Mouse (Mus musculus) limb, embryonic 15.5 days (tissue): Measurements from ENCODE around the gene Kcnq1. TPM values are rescaled to one million over a fixed set of nuclear protein-coding genes. Genes with fewer than 3 reads are reported as not detected.

Experiments used
- ATAC-seq: fragments of 200-750 bp; cut with Nextera tagmentation; 2 replicates; pipeline ENCODE4 v1.8.0; 2017; ENCODE audit warnings: low read depth, moderate TSS enrichment; ENCODE audit not compliant: insufficient number of reproducible peaks, low FRiP score, low TSS enrichment
- H3K27ac ChIP-seq: fragments of 300-500 bp; sonication (generic); 2 replicates; pipeline ENCODE4 v1.5.1; 2015; ENCODE audit warnings: moderate library complexity, mild to moderate bottlenecking, inconsistent platforms
- H3K27me3 ChIP-seq: fragments of 300-500 bp; sonication (generic); 2 replicates; pipeline ENCODE4 v1.6.1; 2015; ENCODE audit warnings: inconsistent platforms
- H3K36me3 ChIP-seq: fragments of 300-500 bp; sonication (generic); 2 replicates; pipeline ENCODE4 v1.6.1; 2015; ENCODE audit warnings: inconsistent platforms
- H3K4me1 ChIP-seq: fragments of 300-500 bp; sonication (generic); 2 replicates; pipeline ENCODE4 v1.6.1; 2015; ENCODE audit warnings: inconsistent platforms
- H3K4me2 ChIP-seq: fragments of 300-500 bp; sonication (generic); 2 replicates; pipeline ENCODE4 v1.6.1; 2015; ENCODE audit warnings: mild to moderate bottlenecking, inconsistent platforms
- H3K4me3 ChIP-seq: fragments of 300-500 bp; sonication (generic); 2 replicates; pipeline ENCODE4 v1.5.1; 2015; ENCODE audit warnings: mild to moderate bottlenecking, inconsistent platforms
- H3K9ac ChIP-seq: fragments of 300-500 bp; sonication (generic); 2 replicates; pipeline ENCODE4 v1.6.1; 2015; ENCODE audit warnings: inconsistent platforms
- H3K9me3 ChIP-seq: fragments of 300-500 bp; sonication (generic); 2 replicates; pipeline ENCODE4 v1.6.1; 2016; ENCODE audit warnings: inconsistent platforms
- WGBS: fragments of 180-500 bp; shearing (Covaris S2); methylation state at CpG from one replicate; pipeline ENCODE4 v1.1.7; 2015; 5-methylcytosine and 5-hydroxymethylcytosine counted together
- polyA plus RNA-seq: library from polyadenylated mRNA; unstranded; fragments of >200 nt; fragmentation: Nextera tagmentation; extraction: Ambion mirVana; gene quantifications from 2 replicates; pipeline ENCODE4 v1.2.1, GENCODE M21; 2015

Kcnq1 gene
- polyA plus RNA-seq, 1 experiment from 2014 or later = 1.1 TPM

GRCm38 (mm10) chr7:143254901-143255300, 148.7 kb downstream of the Kcnq1 start:
- Histone ChIP-seq H3K36me3 (peaks cover 23% of the 10 kb centered on the region), H3K4me1 (no peaks in the 10 kb centered on the region; the same call in 1 of the 2 replicates), H3K9ac (no peak overlapping the region), H3K4me2 (no peak overlapping the region), H3K4me3 (no peak overlapping the region), H3K9me3 (peaks cover 13% of the 10 kb centered on the region; the same call in 1 of the 2 replicates), H3K27ac (no peak overlapping the region), H3K27me3 (no peaks in the 10 kb centered on the region)
- ATAC-seq = no peak
- WGBS = 84% methylated on average over 2 of the region's 2 CpGs

- Histone ChIP-seq H3K9me3 (no peaks in the 10 kb centered on the region), H3K4me1 (peaks cover 40% of the 10 kb centered on the region), H3K36me3 (no peaks in the 10 kb centered on the region), H3K27ac (no peak overlapping the region), H3K27me3 (no peaks in the 10 kb centered on the region), H3K9ac (no peak overlapping the region), H3K4me2 (no peak overlapping the region), H3K4me3 (no peak overlapping the region)
- ATAC-seq = no peak
Observed at GRCm38 (mm10) chr7:143261246-143261645, 155.1 kb downstream of the Kcnq1 start.

GRCm38 (mm10) chr7:143263557-143263956, 157.4 kb downstream of the Kcnq1 start:
- peaks cover 45% of the 10 kb centered on the region for H3K4me1 ChIP-seq
- H3K4me2 ChIP-seq = no peak overlapping the region
- 34% methylated on average over 3 of the region's 3 CpGs for WGBS
- H3K9ac ChIP-seq = no peak overlapping the region
- no peaks in the 10 kb centered on the region for H3K36me3 ChIP-seq
- H3K9me3 ChIP-seq = no peaks in the 10 kb centered on the region
- H3K27ac ChIP-seq = no peak overlapping the region
- no peak for ATAC-seq
- no peaks in the 10 kb centered on the region for H3K27me3 ChIP-seq
- H3K4me3 ChIP-seq = no peak overlapping the region

GRCm38 (mm10) chr7:143263966-143264365, 157.8 kb downstream of the Kcnq1 start:
- no peak overlapping the region for H3K4me3 ChIP-seq
- peaks cover 45% of the 10 kb centered on the region for H3K4me1 ChIP-seq
- no peak overlapping the region for H3K4me2 ChIP-seq
- no peaks in the 10 kb centered on the region for H3K27me3 ChIP-seq
- no peaks in the 10 kb centered on the region for H3K36me3 ChIP-seq
- H3K9ac ChIP-seq = no peak overlapping the region
- ATAC-seq = no peak
- H3K27ac ChIP-seq = no peak overlapping the region
- WGBS = 64% methylated on average over 4 of the region's 4 CpGs
- no peaks in the 10 kb centered on the region for H3K9me3 ChIP-seq

- WGBS = 41% methylated on average over 11 of the region's 11 CpGs
- H3K9me3 ChIP-seq = no peaks in the 10 kb centered on the region
- no peak overlapping the region for H3K4me3 ChIP-seq
- H3K36me3 ChIP-seq = no peaks in the 10 kb centered on the region
- no peaks in the 10 kb centered on the region for H3K27me3 ChIP-seq
- H3K27ac ChIP-seq = peak overlapping the region; percentile 55
- peaks cover 45% of the 10 kb centered on the region for H3K4me1 ChIP-seq
- H3K9ac ChIP-seq = no peak overlapping the region
- no peak for ATAC-seq
- no peak overlapping the region for H3K4me2 ChIP-seq
Observed at GRCm38 (mm10) chr7:143265386-143265785, 159.2 kb downstream of the Kcnq1 start.

- whole genome bisulfite sequencing = 43% methylated on average over 8 of the region's 8 CpGs
- ATAC-seq = no peak
- no peaks in the 10 kb centered on the region for H3K27me3 ChIP-seq
- H3K9me3 ChIP-seq = no peaks in the 10 kb centered on the region
- no peak overlapping the region for H3K4me3 ChIP-seq
- peak overlapping the region; percentile 55 for H3K27ac ChIP-seq
- H3K9ac ChIP-seq = no peak overlapping the region
- peaks cover 45% of the 10 kb centered on the region for H3K4me1 ChIP-seq
- no peak overlapping the region for H3K4me2 ChIP-seq
- no peaks in the 10 kb centered on the region for H3K36me3 ChIP-seq
Observed at GRCm38 (mm10) chr7:143265829-143266438, 159.8 kb downstream of the Kcnq1 start.

GRCm38 (mm10) chr7:143273747-143274146, 167.6 kb downstream of the Kcnq1 start:
- Histone ChIP-seq H3K4me1 (peaks cover 23% of the 10 kb centered on the region), H3K27ac (peak overlapping the region; percentile 86), H3K9ac (no peak overlapping the region), H3K27me3 (no peaks in the 10 kb centered on the region), H3K36me3 (no peaks in the 10 kb centered on the region), H3K4me3 (no peak overlapping the region), H3K9me3 (no peaks in the 10 kb centered on the region), H3K4me2 (0 out of 2 replicates have a peak overlapping the region, but pooled peaks have one; percentile 7)
- WGBS = 48% methylated on average over 4 of the region's 4 CpGs
- 0 out of 2 replicates have a peak, but pooled peaks have one; percentile 38 for ATAC-seq

GRCm38 (mm10) chr7:143275030-143275429, 168.9 kb downstream of the Kcnq1 start:
- H3K27me3 ChIP-seq = no peaks in the 10 kb centered on the region
- 75% methylated on average over 7 of the region's 7 CpGs for WGBS
- no peak overlapping the region for H3K27ac ChIP-seq
- no peak for ATAC-seq
- no peaks in the 10 kb centered on the region for H3K9me3 ChIP-seq
- H3K4me1 ChIP-seq = peaks cover 23% of the 10 kb centered on the region
- H3K4me3 ChIP-seq = no peak overlapping the region
- no peaks in the 10 kb centered on the region for H3K36me3 ChIP-seq
- H3K9ac ChIP-seq = no peak overlapping the region
- no peak overlapping the region for H3K4me2 ChIP-seq

- Histone ChIP-seq H3K9ac (no peak overlapping the region), H3K4me3 (no peak overlapping the region), H3K36me3 (no peaks in the 10 kb centered on the region), H3K9me3 (no peaks in the 10 kb centered on the region), H3K27me3 (no peaks in the 10 kb centered on the region), H3K27ac (no peak overlapping the region), H3K4me2 (no peak overlapping the region), H3K4me1 (peaks cover 24% of the 10 kb centered on the region)
- ATAC-seq = no peak
- 60% methylated on average over 2 of the region's 2 CpGs for WGBS
Observed at GRCm38 (mm10) chr7:143283625-143284024, 177.5 kb downstream of the Kcnq1 start.

- no peaks in the 10 kb centered on the region for H3K9me3 ChIP-seq
- no peak overlapping the region for H3K27ac ChIP-seq
- H3K36me3 ChIP-seq = no peaks in the 10 kb centered on the region
- WGBS = 12% methylated on average over 1 of the region's 1 CpGs
- no peaks in the 10 kb centered on the region for H3K27me3 ChIP-seq
- H3K4me1 ChIP-seq = peaks cover 36% of the 10 kb centered on the region
- no peak overlapping the region for H3K4me2 ChIP-seq
- H3K4me3 ChIP-seq = no peak overlapping the region
- H3K9ac ChIP-seq = no peak overlapping the region
- ATAC-seq = no peak
Observed at GRCm38 (mm10) chr7:143284866-143285265, 178.7 kb downstream of the Kcnq1 start.

- 71% methylated on average over 3 of the region's 3 CpGs for WGBS
- H3K4me1 ChIP-seq = peaks cover 42% of the 10 kb centered on the region
- H3K9me3 ChIP-seq = no peaks in the 10 kb centered on the region
- no peaks in the 10 kb centered on the region for H3K27me3 ChIP-seq
- H3K4me2 ChIP-seq = no peak overlapping the region
- no peaks in the 10 kb centered on the region for H3K36me3 ChIP-seq
- no peak for ATAC-seq
- no peak overlapping the region for H3K9ac ChIP-seq
- H3K4me3 ChIP-seq = no peak overlapping the region
- no peak overlapping the region for H3K27ac ChIP-seq
Observed at GRCm38 (mm10) chr7:143285440-143285839, 179.3 kb downstream of the Kcnq1 start.

- Histone ChIP-seq H3K4me1 (peaks cover 54% of the 10 kb centered on the region), H3K9ac (no peak overlapping the region), H3K27me3 (no peaks in the 10 kb centered on the region), H3K36me3 (no peaks in the 10 kb centered on the region), H3K4me2 (no peak overlapping the region), H3K4me3 (no peak overlapping the region), H3K27ac (no peak overlapping the region), H3K9me3 (no peaks in the 10 kb centered on the region)
- no peak for ATAC-seq
- WGBS = 67% methylated on average over 8 of the region's 8 CpGs
Observed at GRCm38 (mm10) chr7:143286532-143287290, 180.5 kb downstream of the Kcnq1 start.
